Mouse (Mus musculus): ENCODE measurements around the gene 4930590J08Rik. TPM values are rescaled to one million over a fixed set of nuclear protein-coding genes. Genes with fewer than 3 reads are reported as not detected.
A peak's percentile ranks its signal among the peaks of the same experiment; 100 is the strongest.
"Not testable (repeated sequence)": the region's sequence is repeated elsewhere in the genome, so short reads cannot be mapped to it uniquely, and the experiment has no call there.

The 4930590J08Rik gene
- polyA plus RNA-seq, 1 experiment from 2014 or later: 0.13 TPM

GRCm38 (mm10) chr6:91901505-91901904, 1.1 kb upstream of the 4930590J08Rik start:
- no peaks in the 10 kb centered on the region for H3K9me3 ChIP-seq (ENCODE audit: low read length)
- H3K27ac ChIP-seq (ENCODE audit: low read depth): no peak overlapping the region
- no peaks in the 10 kb centered on the region for H3K4me1 ChIP-seq (ENCODE audit: insufficient read depth)
- no peak for TF ChIP-seq EP300 (IDR thresholded peaks at IDR 0.05; ENCODE audit: low read depth)
- TF ChIP-seq CTCF (IDR thresholded peaks at IDR 0.05; ENCODE audit: low read depth): peak; percentile 92
- H3K4me3 ChIP-seq (ENCODE audit: low read depth, low read length): no peak overlapping the region
- ATAC-seq (no peak), DNase-seq (peak; percentile 78)
- no peaks in the 10 kb centered on the region for H3K27me3 ChIP-seq (ENCODE audit: insufficient read depth, low read length)
- peaks cover 49% of the 10 kb centered on the region for H3K36me3 ChIP-seq (replicated peaks; ENCODE audit: insufficient read depth, low read length)
- H3K4me2 ChIP-seq (ENCODE audit: low read depth, low read length): no peak overlapping the region
- WGBS (ENCODE audit: insufficient replicate concordance): 40% methylated on average over 5 of the region's 5 CpGs
- H3K9ac ChIP-seq (replicated peaks): no peak overlapping the region

- H3K27ac ChIP-seq (ENCODE audit: low read depth): no peak overlapping the region
- DNase-seq: no peak
- 78% methylated on average over 10 of the region's 10 CpGs for WGBS (ENCODE audit: insufficient replicate concordance)
- H3K9me3 ChIP-seq (ENCODE audit: low read length): no peaks in the 10 kb centered on the region
- no peaks in the 10 kb centered on the region for H3K4me1 ChIP-seq (ENCODE audit: insufficient read depth)
- no peaks in the 10 kb centered on the region for H3K36me3 ChIP-seq (replicated peaks; ENCODE audit: insufficient read depth, low read length)
- TF ChIP-seq CTCF (IDR thresholded peaks at IDR 0.05; ENCODE audit: low read depth): no peak
- TF ChIP-seq EP300 (IDR thresholded peaks at IDR 0.05; ENCODE audit: low read depth): no peak
- no peaks in the 10 kb centered on the region for H3K27me3 ChIP-seq (ENCODE audit: insufficient read depth, low read length)
- no peak overlapping the region for H3K4me3 ChIP-seq (ENCODE audit: low read depth, low read length)
- ATAC-seq: no peak
- H3K4me2 ChIP-seq (ENCODE audit: low read depth, low read length): no peak overlapping the region
- no peak overlapping the region for H3K9ac ChIP-seq (replicated peaks)
Measured at GRCm38 (mm10) chr6:91914011-91914410, 11.4 kb downstream of the 4930590J08Rik start.

GRCm38 (mm10) chr6:91917286-91917685, 14.7 kb downstream of the 4930590J08Rik start:
- DNase-seq: no peak
- no peaks in the 10 kb centered on the region for H3K9me3 ChIP-seq (ENCODE audit: low read length)
- H3K4me1 ChIP-seq (ENCODE audit: insufficient read depth): no peaks in the 10 kb centered on the region
- no peak overlapping the region for H3K9ac ChIP-seq (replicated peaks)
- no peak overlapping the region for H3K27ac ChIP-seq (ENCODE audit: low read depth)
- no peak for ATAC-seq
- TF ChIP-seq CTCF (IDR thresholded peaks at IDR 0.05; ENCODE audit: low read depth) (no peak), EP300 (IDR thresholded peaks at IDR 0.05; ENCODE audit: low read depth) (no peak)
- H3K4me2 ChIP-seq (ENCODE audit: low read depth, low read length): no peak overlapping the region
- no peak overlapping the region for H3K4me3 ChIP-seq (ENCODE audit: low read depth, low read length)
- no peaks in the 10 kb centered on the region for H3K27me3 ChIP-seq (ENCODE audit: insufficient read depth, low read length)
- 27% methylated on average over 4 of the region's 4 CpGs for WGBS (ENCODE audit: insufficient replicate concordance)
- H3K36me3 ChIP-seq (replicated peaks; ENCODE audit: insufficient read depth, low read length): no peaks in the 10 kb centered on the region

GRCm38 (mm10) chr6:91917716-91918115, 15.1 kb downstream of the 4930590J08Rik start:
- TF ChIP-seq EP300 (IDR thresholded peaks at IDR 0.05; ENCODE audit: low read depth) (no peak), CTCF (IDR thresholded peaks at IDR 0.05; ENCODE audit: low read depth) (no peak)
- H3K9ac ChIP-seq (replicated peaks): no peak overlapping the region
- no peaks in the 10 kb centered on the region for H3K27me3 ChIP-seq (ENCODE audit: insufficient read depth, low read length)
- ATAC-seq: no peak
- H3K4me2 ChIP-seq (ENCODE audit: low read depth, low read length): no peak overlapping the region
- WGBS (ENCODE audit: insufficient replicate concordance): 85% methylated on average over 11 of the region's 11 CpGs
- no peaks in the 10 kb centered on the region for H3K4me1 ChIP-seq (ENCODE audit: insufficient read depth)
- H3K4me3 ChIP-seq (ENCODE audit: low read depth, low read length): no peak overlapping the region
- H3K27ac ChIP-seq (ENCODE audit: low read depth): no peak overlapping the region
- no peaks in the 10 kb centered on the region for H3K9me3 ChIP-seq (ENCODE audit: low read length)
- DNase-seq: no peak
- no peaks in the 10 kb centered on the region for H3K36me3 ChIP-seq (replicated peaks; ENCODE audit: insufficient read depth, low read length)

- no peak for DNase-seq
- H3K4me3 ChIP-seq (ENCODE audit: low read depth, low read length): no peak overlapping the region
- no peaks in the 10 kb centered on the region for H3K36me3 ChIP-seq (replicated peaks; ENCODE audit: insufficient read depth, low read length)
- no peak overlapping the region for H3K27ac ChIP-seq (ENCODE audit: low read depth)
- H3K9ac ChIP-seq (replicated peaks): no peak overlapping the region
- no peak for ATAC-seq
- no peaks in the 10 kb centered on the region for H3K9me3 ChIP-seq (ENCODE audit: low read length)
- 76% methylated on average over 5 of the region's 5 CpGs for WGBS (ENCODE audit: insufficient replicate concordance)
- H3K27me3 ChIP-seq (ENCODE audit: insufficient read depth, low read length): no peaks in the 10 kb centered on the region
- TF ChIP-seq CTCF (IDR thresholded peaks at IDR 0.05; ENCODE audit: low read depth): no peak
- TF ChIP-seq EP300 (IDR thresholded peaks at IDR 0.05; ENCODE audit: low read depth): peak; percentile 14; the same call in 1 of the 2 replicates
- no peaks in the 10 kb centered on the region for H3K4me1 ChIP-seq (ENCODE audit: insufficient read depth)
- no peak overlapping the region for H3K4me2 ChIP-seq (ENCODE audit: low read depth, low read length)
Measured at GRCm38 (mm10) chr6:91931231-91931630, 28.6 kb downstream of the 4930590J08Rik start.

GRCm38 (mm10) chr6:91938491-91938890, 35.9 kb downstream of the 4930590J08Rik start:
- H3K27ac ChIP-seq (ENCODE audit: low read depth): no peak overlapping the region
- H3K4me2 ChIP-seq (ENCODE audit: low read depth, low read length): no peak overlapping the region
- H3K4me1 ChIP-seq (ENCODE audit: insufficient read depth): no peaks in the 10 kb centered on the region
- H3K27me3 ChIP-seq (ENCODE audit: insufficient read depth, low read length): no peaks in the 10 kb centered on the region
- ATAC-seq: no peak
- DNase-seq: no peak
- H3K36me3 ChIP-seq (replicated peaks; ENCODE audit: insufficient read depth, low read length): no peaks in the 10 kb centered on the region
- H3K9ac ChIP-seq (replicated peaks): no peak overlapping the region
- no peaks in the 10 kb centered on the region for H3K9me3 ChIP-seq (ENCODE audit: low read length)
- TF ChIP-seq EP300 (IDR thresholded peaks at IDR 0.05; ENCODE audit: low read depth) (no peak), CTCF (IDR thresholded peaks at IDR 0.05; ENCODE audit: low read depth) (no peak)
- WGBS (ENCODE audit: insufficient replicate concordance): 78% methylated on average over 4 of the region's 4 CpGs
- H3K4me3 ChIP-seq (ENCODE audit: low read depth, low read length): no peak overlapping the region

- Histone ChIP-seq H3K9ac (replicated peaks) (no peak overlapping the region), H3K27me3 (ENCODE audit: insufficient read depth, low read length) (no peaks in the 10 kb centered on the region), H3K9me3 (ENCODE audit: low read length) (no peaks in the 10 kb centered on the region), H3K4me1 (ENCODE audit: insufficient read depth) (no peaks in the 10 kb centered on the region), H3K4me3 (ENCODE audit: low read depth, low read length) (no peak overlapping the region), H3K4me2 (ENCODE audit: low read depth, low read length) (no peak overlapping the region), H3K27ac (ENCODE audit: low read depth) (no peak overlapping the region), H3K36me3 (replicated peaks; ENCODE audit: insufficient read depth, low read length) (no peaks in the 10 kb centered on the region)
- 68% methylated on average over 2 of the region's 2 CpGs for WGBS (ENCODE audit: insufficient replicate concordance)
- DNase-seq: no peak
- TF ChIP-seq EP300 (IDR thresholded peaks at IDR 0.05; ENCODE audit: low read depth) (no peak), CTCF (IDR thresholded peaks at IDR 0.05; ENCODE audit: low read depth) (no peak)
- no peak for ATAC-seq
Measured at GRCm38 (mm10) chr6:91948426-91948825, 45.8 kb downstream of the 4930590J08Rik start.

GRCm38 (mm10) chr6:91958015-91958414, 55.4 kb downstream of the 4930590J08Rik start:
- not testable (repeated sequence) for H3K9me3 ChIP-seq (ENCODE audit: low read length); ATAC-seq; H3K27ac ChIP-seq (ENCODE audit: low read depth); H3K4me3 ChIP-seq (ENCODE audit: low read depth, low read length); H3K4me2 ChIP-seq (ENCODE audit: low read depth, low read length); H3K9ac ChIP-seq (replicated peaks); H3K36me3 ChIP-seq (replicated peaks; ENCODE audit: insufficient read depth, low read length); H3K4me1 ChIP-seq (ENCODE audit: insufficient read depth); DNase-seq; H3K27me3 ChIP-seq (ENCODE audit: insufficient read depth, low read length)
- 20% methylated on average over 1 of the region's 8 CpGs for WGBS (ENCODE audit: insufficient replicate concordance)
